Mouse (Mus musculus): ENCODE results near the gene Ptprj. TPM values are rescaled to one million over a fixed set of nuclear protein-coding genes. Genes with fewer than 3 reads are reported as not detected.

The Ptprj gene
- polyA plus RNA-seq, 1 experiment: 241 TPM

DNA sequence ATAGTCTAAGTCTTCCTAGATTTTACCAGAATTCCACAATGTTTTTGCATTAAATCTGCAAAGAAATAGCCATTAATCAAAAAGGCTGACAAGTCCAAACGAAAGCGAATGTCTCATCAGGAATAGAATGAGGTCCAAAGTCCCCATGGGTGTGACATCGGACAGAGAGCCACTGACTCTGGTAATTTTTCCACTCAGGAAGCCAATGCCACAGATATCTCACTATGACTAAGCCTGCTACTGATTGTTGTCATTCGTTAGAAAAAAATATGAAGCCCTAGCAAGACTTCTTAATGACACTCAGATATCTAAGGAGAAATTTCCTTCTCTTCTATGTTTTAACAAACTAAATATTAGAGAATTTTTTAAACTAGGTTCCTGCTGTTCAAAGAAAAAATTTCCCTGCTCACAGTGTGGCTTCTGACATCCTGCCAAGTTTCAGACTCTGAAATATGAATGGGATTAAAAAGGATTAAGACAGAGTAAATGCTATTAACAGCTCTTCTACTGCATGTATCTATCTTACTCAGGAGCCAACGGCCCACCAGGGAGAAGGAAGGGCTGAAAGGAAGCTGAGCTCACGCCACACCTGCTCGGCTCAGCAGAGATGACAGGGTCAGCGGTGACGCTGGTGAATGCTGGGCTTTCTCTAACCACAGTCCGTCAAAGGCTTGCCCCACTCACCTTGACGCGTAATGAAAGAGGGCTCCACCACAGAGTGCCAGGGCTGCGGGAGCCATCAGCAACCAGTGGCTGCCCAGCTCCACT is 90.0 kb downstream of the Ptprj start:
- H3K4me3 ChIP-seq (ENCODE audit: insufficient read depth, low read length): peak overlapping the region; percentile 27
- H3K4me1 ChIP-seq (ENCODE audit: control insufficient read depth, insufficient read depth, low read length): peaks cover 57% of the 10 kb centered on the region
- peak overlapping the region; percentile 42 for H3K27ac ChIP-seq (ENCODE audit: insufficient read depth, low read depth, low read length)
- TF ChIP-seq POLR2A (IDR thresholded peaks at IDR 0.05; ENCODE audit: borderline replicate concordance, low read depth, low read length) (no peak), CTCF (IDR thresholded peaks at IDR 0.05; ENCODE audit: low read depth, low read length) (no peak)

DNA sequence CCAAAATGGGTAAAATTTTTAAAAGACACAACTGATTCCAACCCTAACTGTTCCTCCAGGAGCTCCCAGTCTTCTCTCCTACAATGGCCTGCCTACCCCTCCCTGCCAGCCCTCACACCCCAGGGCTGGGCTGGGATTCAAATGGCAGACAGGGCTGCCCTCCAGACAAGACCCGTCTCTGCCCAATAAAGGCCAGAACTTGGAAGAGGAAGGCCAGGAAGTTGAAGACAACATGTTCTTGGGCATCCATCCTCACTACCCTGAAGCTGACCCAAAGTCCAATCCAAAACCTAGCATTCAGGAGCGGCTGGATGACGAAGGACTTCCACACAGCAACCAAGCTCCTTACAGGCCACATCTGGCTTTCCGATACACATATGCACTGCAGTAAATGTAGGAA is 90.6 kb downstream of the Ptprj start:
- TF ChIP-seq CTCF (IDR thresholded peaks at IDR 0.05; ENCODE audit: low read depth, low read length) (no peak), POLR2A (IDR thresholded peaks at IDR 0.05; ENCODE audit: borderline replicate concordance, low read depth, low read length) (no peak)
- Histone ChIP-seq H3K4me1 (ENCODE audit: control insufficient read depth, insufficient read depth, low read length) (peaks cover 59% of the 10 kb centered on the region), H3K27ac (ENCODE audit: insufficient read depth, low read depth, low read length) (peak overlapping the region; percentile 21), H3K4me3 (ENCODE audit: insufficient read depth, low read length) (no peak overlapping the region)

DNA sequence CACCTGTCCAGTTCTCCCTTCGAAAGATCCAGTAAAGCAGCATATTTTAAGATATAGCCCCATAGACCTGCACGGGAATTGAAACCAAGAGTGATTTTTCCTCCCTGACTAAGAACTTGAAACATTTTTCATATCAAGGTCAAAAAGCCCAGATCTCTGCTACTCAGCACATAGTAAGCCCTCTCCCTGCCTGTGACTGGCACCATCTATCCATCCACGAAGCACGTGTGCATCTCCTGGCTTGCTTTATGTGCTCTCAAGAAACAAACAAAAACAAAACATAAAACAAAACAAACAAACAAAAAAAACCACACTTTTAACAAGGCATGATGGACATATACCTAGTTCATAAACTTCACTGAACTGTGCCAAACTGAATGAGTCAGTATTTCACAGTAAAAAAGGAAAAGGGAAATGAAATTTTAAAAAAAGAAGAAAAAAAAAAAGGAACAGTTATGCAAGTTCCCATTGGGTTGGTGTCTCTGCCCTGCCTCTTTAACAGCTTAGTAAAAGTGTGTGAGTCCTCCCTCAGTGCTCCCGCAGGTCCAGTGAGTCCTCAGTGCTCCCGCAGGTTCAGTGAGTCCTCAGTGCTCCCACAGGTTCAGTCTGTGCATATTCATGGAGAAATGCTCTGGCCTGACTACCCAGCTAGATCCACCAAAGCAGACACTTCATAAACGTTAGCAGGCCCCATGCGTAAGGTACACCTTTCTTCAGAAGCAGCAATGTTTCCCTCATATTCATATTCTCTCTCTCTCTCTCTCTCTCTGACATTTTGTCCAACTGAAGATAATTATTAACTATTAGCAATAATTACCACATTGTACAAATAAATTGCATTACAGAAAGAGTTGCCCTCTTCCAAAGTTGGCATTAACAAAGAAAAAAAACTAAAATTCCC is 91.5 kb downstream of the Ptprj start:
- Histone ChIP-seq H3K4me3 (ENCODE audit: insufficient read depth, low read length) (peak overlapping the region; percentile 16; the same call in 1 of the 2 replicates), H3K4me1 (ENCODE audit: control insufficient read depth, insufficient read depth, low read length) (peaks cover 66% of the 10 kb centered on the region), H3K27ac (ENCODE audit: insufficient read depth, low read depth, low read length) (peak overlapping the region; percentile 84)
- TF ChIP-seq CTCF (IDR thresholded peaks at IDR 0.05; ENCODE audit: low read depth, low read length) (no peak), POLR2A (IDR thresholded peaks at IDR 0.05; ENCODE audit: borderline replicate concordance, low read depth, low read length) (no peak)

DNA sequence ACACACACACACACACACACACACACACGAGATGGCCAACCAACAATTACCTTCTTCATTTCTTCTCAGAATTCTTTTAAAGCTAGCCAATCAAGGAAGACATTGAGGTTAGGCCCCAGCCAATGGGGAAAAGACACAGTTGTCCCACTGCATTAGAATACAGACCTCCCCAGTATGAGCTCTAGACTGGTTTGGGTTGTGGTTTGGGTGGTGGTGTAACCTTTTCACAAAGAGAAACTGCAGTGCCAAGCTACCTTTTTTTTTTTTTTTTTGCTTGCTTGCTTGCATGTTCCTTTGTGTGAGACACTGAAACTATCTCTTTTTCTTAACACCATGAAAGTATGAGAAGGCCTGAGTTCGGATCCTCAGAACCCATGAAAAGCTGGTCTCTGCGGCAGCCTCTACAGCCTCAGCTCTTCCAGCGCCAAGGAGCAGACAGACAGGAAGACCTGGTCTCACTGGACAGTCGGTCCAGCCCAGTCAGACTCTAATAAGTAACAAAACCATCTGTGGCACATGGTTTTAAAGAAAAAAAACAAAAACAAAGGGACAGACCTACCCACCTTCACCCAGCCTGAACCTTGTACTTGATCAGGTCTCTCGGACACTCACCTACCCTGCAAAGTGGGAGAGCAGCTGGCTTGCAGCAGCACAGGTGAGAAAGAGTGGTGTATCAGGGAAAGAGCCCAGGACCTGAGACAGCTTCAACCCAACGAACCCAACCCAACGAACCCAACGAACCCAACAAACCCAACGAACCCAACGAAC is 92.8 kb downstream of the Ptprj start:
- TF ChIP-seq POLR2A (IDR thresholded peaks at IDR 0.05; ENCODE audit: borderline replicate concordance, low read depth, low read length): no peak
- TF ChIP-seq CTCF (IDR thresholded peaks at IDR 0.05; ENCODE audit: low read depth, low read length): no peak
- no peak overlapping the region for H3K4me3 ChIP-seq (ENCODE audit: insufficient read depth, low read length)
- peaks cover 69% of the 10 kb centered on the region for H3K4me1 ChIP-seq (ENCODE audit: control insufficient read depth, insufficient read depth, low read length)
- H3K27ac ChIP-seq (ENCODE audit: insufficient read depth, low read depth, low read length): peak overlapping the region; percentile 84

DNA sequence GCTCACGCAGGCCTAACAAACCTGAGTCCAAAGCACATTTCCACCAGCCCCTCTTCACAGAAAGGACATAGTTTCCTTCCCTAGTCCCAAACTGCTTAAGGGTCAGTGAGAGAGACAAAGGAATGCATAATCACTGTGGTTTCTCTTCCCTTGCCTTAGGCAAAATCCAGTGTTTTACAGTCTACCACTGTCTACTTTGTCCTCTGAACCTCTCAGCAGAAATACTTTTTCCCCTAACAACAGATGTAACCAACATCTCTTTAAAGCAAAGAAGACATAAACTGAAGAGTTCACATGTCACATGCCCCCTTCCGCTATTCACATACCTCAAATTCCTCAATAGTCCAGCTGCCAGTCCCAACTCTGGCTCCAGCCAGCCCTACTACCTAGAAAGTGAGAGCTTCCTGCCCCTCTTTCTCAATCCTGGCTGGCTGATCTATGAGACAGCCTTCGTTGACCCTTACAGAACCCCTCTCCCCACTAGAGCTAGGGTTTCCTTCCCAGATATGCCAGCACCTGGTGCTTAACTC is 94.2 kb downstream of the Ptprj start:
- TF ChIP-seq POLR2A (IDR thresholded peaks at IDR 0.05; ENCODE audit: borderline replicate concordance, low read depth, low read length) (no peak), CTCF (IDR thresholded peaks at IDR 0.05; ENCODE audit: low read depth, low read length) (no peak)
- H3K4me1 ChIP-seq (ENCODE audit: control insufficient read depth, insufficient read depth, low read length): peaks cover 66% of the 10 kb centered on the region
- H3K27ac ChIP-seq (ENCODE audit: insufficient read depth, low read depth, low read length): no peak overlapping the region
- no peak overlapping the region for H3K4me3 ChIP-seq (ENCODE audit: insufficient read depth, low read length)

DNA sequence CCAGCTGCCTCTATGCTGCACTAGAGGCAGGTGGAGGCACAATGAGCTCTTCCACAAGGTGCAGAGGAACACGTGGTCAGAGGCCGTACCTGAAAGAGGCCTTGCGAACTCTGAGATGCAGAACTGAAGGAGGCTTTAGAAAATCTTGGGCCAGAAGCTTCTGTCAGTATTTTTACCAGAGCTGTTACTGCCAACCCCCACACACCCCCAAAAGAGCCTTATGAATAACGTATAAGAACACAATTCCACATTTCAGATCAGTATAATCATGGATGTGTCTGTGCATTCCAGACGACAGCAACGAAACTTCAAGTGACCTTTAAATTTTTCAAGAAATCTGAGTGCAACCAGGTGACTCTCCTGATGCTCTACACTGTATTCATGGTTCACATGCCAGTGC is 98.9 kb downstream of the Ptprj start:
- peaks cover 62% of the 10 kb centered on the region for H3K4me1 ChIP-seq (ENCODE audit: control insufficient read depth, insufficient read depth, low read length)
- no peak overlapping the region for H3K4me3 ChIP-seq (ENCODE audit: insufficient read depth, low read length)
- H3K27ac ChIP-seq (ENCODE audit: insufficient read depth, low read depth, low read length): no peak overlapping the region
- TF ChIP-seq POLR2A (IDR thresholded peaks at IDR 0.05; ENCODE audit: borderline replicate concordance, low read depth, low read length) (no peak), CTCF (IDR thresholded peaks at IDR 0.05; ENCODE audit: low read depth, low read length) (no peak)

DNA sequence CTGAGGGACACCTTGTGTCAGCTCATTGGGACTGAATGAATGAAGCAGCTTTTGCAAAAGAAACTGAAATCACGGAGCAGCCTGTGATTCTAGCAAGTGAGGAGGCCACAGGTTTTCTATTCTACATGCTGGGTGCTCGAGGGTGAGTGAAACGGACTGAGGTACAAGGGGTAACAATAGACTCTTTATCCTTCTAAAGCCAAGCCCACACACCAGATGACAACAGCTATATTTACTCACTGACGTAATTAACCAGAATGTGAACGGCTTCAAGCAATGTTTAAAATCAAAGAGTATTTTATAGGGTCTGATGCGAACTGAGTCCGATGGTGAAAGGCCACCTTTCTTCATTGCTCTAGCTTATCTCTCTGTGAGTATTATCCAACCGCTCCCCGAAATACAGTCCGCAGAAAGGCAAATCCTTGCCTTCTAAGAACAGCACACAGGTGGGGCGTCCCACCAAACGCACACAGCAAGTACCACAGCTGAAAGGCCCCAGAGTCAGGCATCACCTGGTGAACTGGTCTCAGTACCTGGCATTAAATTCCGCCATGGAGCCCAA is 99.6 kb downstream of the Ptprj start:
- no peak overlapping the region for H3K4me3 ChIP-seq (ENCODE audit: insufficient read depth, low read length)
- H3K4me1 ChIP-seq (ENCODE audit: control insufficient read depth, insufficient read depth, low read length): peaks cover 62% of the 10 kb centered on the region
- no peak overlapping the region for H3K27ac ChIP-seq (ENCODE audit: insufficient read depth, low read depth, low read length)
- TF ChIP-seq POLR2A (IDR thresholded peaks at IDR 0.05; ENCODE audit: borderline replicate concordance, low read depth, low read length): no peak
- TF ChIP-seq CTCF (IDR thresholded peaks at IDR 0.05; ENCODE audit: low read depth, low read length): no peak

DNA sequence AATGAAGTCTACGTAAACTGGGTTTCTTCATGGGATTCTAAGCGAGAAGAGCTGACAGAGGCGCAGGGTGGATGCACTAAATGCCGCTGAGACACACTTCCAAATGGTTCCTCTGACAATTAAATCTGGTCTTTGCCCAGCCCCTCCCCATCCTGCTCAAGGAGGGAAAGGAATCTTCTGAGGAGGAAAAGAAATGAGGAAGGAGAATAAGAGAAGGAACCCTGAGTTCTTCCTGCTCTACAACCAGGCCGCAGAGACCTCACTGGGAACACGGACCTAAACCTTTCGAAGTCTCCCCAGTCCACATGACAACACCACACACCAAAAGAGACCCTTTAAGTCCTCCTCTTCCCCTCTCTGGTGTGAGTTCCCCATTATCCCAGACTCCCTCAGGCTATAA is 101.9 kb downstream of the Ptprj start:
- Histone ChIP-seq H3K4me1 (ENCODE audit: control insufficient read depth, insufficient read depth, low read length) (peaks cover 54% of the 10 kb centered on the region), H3K27ac (ENCODE audit: insufficient read depth, low read depth, low read length) (peak overlapping the region; percentile 70), H3K4me3 (ENCODE audit: insufficient read depth, low read length) (peak overlapping the region; percentile 12; the same call in 1 of the 2 replicates)
- TF ChIP-seq POLR2A (IDR thresholded peaks at IDR 0.05; ENCODE audit: borderline replicate concordance, low read depth, low read length) (no peak), CTCF (IDR thresholded peaks at IDR 0.05; ENCODE audit: low read depth, low read length) (no peak)

DNA sequence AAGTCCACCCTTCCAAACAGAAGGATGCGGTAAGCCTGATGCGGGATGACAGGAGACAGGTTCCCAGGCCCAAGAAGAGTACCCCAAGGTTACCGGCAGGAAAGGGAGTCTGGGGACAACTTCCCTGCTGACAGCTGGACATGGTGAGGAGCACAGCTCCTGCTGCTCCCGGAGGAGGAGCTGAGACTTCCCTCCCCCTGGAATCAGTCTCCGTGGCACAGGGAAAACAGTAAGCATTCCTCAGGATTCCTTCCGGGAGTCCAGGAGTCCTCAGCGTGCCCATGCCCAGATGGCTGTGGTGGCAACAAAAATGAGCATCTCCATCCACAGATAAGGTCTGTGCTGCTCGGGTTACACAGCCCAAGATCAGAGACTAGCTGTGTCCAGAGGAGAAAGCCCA is 102.8 kb downstream of the Ptprj start:
- Histone ChIP-seq H3K27ac (ENCODE audit: insufficient read depth, low read depth, low read length) (peak overlapping the region; percentile 70), H3K4me1 (ENCODE audit: control insufficient read depth, insufficient read depth, low read length) (peaks cover 51% of the 10 kb centered on the region), H3K4me3 (ENCODE audit: insufficient read depth, low read length) (peak overlapping the region; percentile 12; the same call in 1 of the 2 replicates)
- TF ChIP-seq CTCF (IDR thresholded peaks at IDR 0.05; ENCODE audit: low read depth, low read length) (no peak), POLR2A (IDR thresholded peaks at IDR 0.05; ENCODE audit: borderline replicate concordance, low read depth, low read length) (no peak)
